Mouse (Mus musculus) hindbrain, embryonic 11.5 days (tissue): ENCODE measurements around the gene Mpz. TPM values are rescaled to one million over a fixed set of nuclear protein-coding genes. Genes with fewer than 3 reads are reported as not detected.

ENCODE experiments used
- ATAC-seq: fragments of 200-750 bp; cut with Nextera tagmentation; 2 replicates; pipeline ENCODE4 v1.8.0; 2017; ENCODE audit warnings: mild to moderate bottlenecking, moderate TSS enrichment, moderate library complexity; ENCODE audit not compliant: low FRiP score
- DNase-seq: peaks from one replicate; pipeline ENCODE4 v3.0.0-alpha.2; 2015; ENCODE audit warnings: low spot score
- H3K27ac ChIP-seq: fragments of 300-500 bp; sonication (generic); 2 replicates; pipeline ENCODE4 v1.5.1; 2014; ENCODE audit warnings: mild to moderate bottlenecking, low read depth, low read length
- H3K27me3 ChIP-seq: fragments of 300-500 bp; sonication (generic); 2 replicates; pipeline ENCODE4 v1.6.1; 2014; ENCODE audit warnings: mild to moderate bottlenecking, low read length, moderate library complexity, mixed read lengths; ENCODE audit not compliant: control insufficient read depth, insufficient read depth
- H3K36me3 ChIP-seq: fragments of 300-500 bp; sonication (generic); 2 replicates; pipeline ENCODE4 v1.6.1; 2014; ENCODE audit warnings: mild to moderate bottlenecking, low read length, moderate library complexity, mixed read lengths; ENCODE audit not compliant: control insufficient read depth, insufficient read depth
- H3K4me1 ChIP-seq: fragments of 300-500 bp; sonication (generic); replicated peaks from 2 replicates; pipeline ENCODE4 v1.6.1; 2014; ENCODE audit warnings: low read length, mixed read lengths; ENCODE audit not compliant: control insufficient read depth, insufficient read depth
- H3K4me2 ChIP-seq: fragments of 300-500 bp; sonication (generic); replicated peaks from 2 replicates; pipeline ENCODE4 v1.6.1; 2014; ENCODE audit warnings: mild to moderate bottlenecking, low read depth, low read length
- H3K4me3 ChIP-seq: fragments of 300-500 bp; sonication (generic); 2 replicates; pipeline ENCODE4 v1.5.1; 2014; ENCODE audit warnings: low read depth, low read length
- H3K9ac ChIP-seq: fragments of 300-500 bp; sonication (generic); 2 replicates; pipeline ENCODE4 v1.6.1; 2014; ENCODE audit warnings: low read depth, low read length
- H3K9me3 ChIP-seq: fragments of 300-500 bp; sonication (generic); 2 replicates; pipeline ENCODE4 v1.6.1; 2016; ENCODE audit warnings: low read length; ENCODE audit not compliant: control insufficient read depth
- WGBS: fragments of 180-500 bp; shearing (Covaris S2); extraction: QIAGEN DNeasy Blood & Tissue Kit; methylation state at CpG from one replicate; pipeline ENCODE4 v1.1.7; 2014; 5-methylcytosine and 5-hydroxymethylcytosine counted together
- polyA plus RNA-seq: library from polyadenylated mRNA; unstranded; fragments of >200 nt; fragmentation: Nextera tagmentation; extraction: Ambion mirVana; gene quantifications from 2 replicates; pipeline ENCODE4 v1.2.1, GENCODE M21; 2014

The Mpz gene
- polyA plus RNA-seq, 1 experiment from 2014 or later: 1.5 TPM

- Histone ChIP-seq H3K4me2 (peak overlapping the region; percentile 63), H3K36me3 (no peaks in the 10 kb centered on the region), H3K27me3 (no peaks in the 10 kb centered on the region), H3K27ac (no peak overlapping the region), H3K9me3 (no peaks in the 10 kb centered on the region), H3K9ac (peak overlapping the region; percentile 54), H3K4me1 (no peaks in the 10 kb centered on the region), H3K4me3 (peak overlapping the region; percentile 72)
- peak; percentile 51 for DNase-seq
- ATAC-seq: peak; percentile 17; the same call in 1 of the 2 replicates
- WGBS: 7% methylated on average over 18 of the region's 18 CpGs
Observed at GRCm38 (mm10) chr1:171150838-171151391, 404 bp downstream of the Mpz start.

GRCm38 (mm10) chr1:171151966-171152365, 1.5 kb downstream of the Mpz start:
- Histone ChIP-seq H3K9ac (no peak overlapping the region), H3K4me2 (no peak overlapping the region), H3K36me3 (no peaks in the 10 kb centered on the region), H3K27me3 (no peaks in the 10 kb centered on the region), H3K9me3 (no peaks in the 10 kb centered on the region), H3K27ac (no peak overlapping the region), H3K4me3 (no peak overlapping the region), H3K4me1 (no peaks in the 10 kb centered on the region)
- 91% methylated on average over 4 of the region's 4 CpGs for WGBS
- DNase-seq (no peak), ATAC-seq (no peak)

- no peak overlapping the region for H3K4me3 ChIP-seq
- H3K4me1 ChIP-seq: peaks cover 2% of the 10 kb centered on the region; the same call in 1 of the 2 replicates
- 76% methylated on average over 3 of the region's 3 CpGs for WGBS
- no peak overlapping the region for H3K4me2 ChIP-seq
- H3K36me3 ChIP-seq: no peaks in the 10 kb centered on the region
- DNase-seq: no peak
- H3K27me3 ChIP-seq: peaks cover 15% of the 10 kb centered on the region
- H3K9me3 ChIP-seq: no peaks in the 10 kb centered on the region
- H3K27ac ChIP-seq: no peak overlapping the region
- no peak overlapping the region for H3K9ac ChIP-seq
- no peak for ATAC-seq
Observed at GRCm38 (mm10) chr1:171156644-171157043, 6.1 kb downstream of the Mpz start.

GRCm38 (mm10) chr1:171157965-171158364, 7.5 kb downstream of the Mpz start:
- H3K27me3 ChIP-seq: peaks cover 15% of the 10 kb centered on the region

GRCm38 (mm10) chr1:171159485-171159975, 9.0 kb downstream of the Mpz start:
- DNase-seq (peak; percentile 26), ATAC-seq (no peak)
- Histone ChIP-seq H3K36me3 (no peaks in the 10 kb centered on the region), H3K4me1 (peaks cover 2% of the 10 kb centered on the region; the same call in 1 of the 2 replicates), H3K27me3 (peaks cover 15% of the 10 kb centered on the region), H3K4me2 (peak overlapping the region; percentile 31), H3K9ac (0 out of 2 replicates have a peak overlapping the region, but pooled peaks have one; percentile 1), H3K9me3 (no peaks in the 10 kb centered on the region), H3K4me3 (0 out of 2 replicates have a peak overlapping the region, but pooled peaks have one; percentile 2), H3K27ac (no peak overlapping the region)
- WGBS: 5% methylated on average over 15 of the region's 15 CpGs

More at GRCm38 (mm10) chr1:171157965-171158364, 7.5 kb downstream of the Mpz start:
- ATAC-seq (no peak), DNase-seq (no peak)
- Histone ChIP-seq H3K4me3 (no peak overlapping the region), H3K27ac (no peak overlapping the region), H3K4me2 (no peak overlapping the region), H3K9ac (no peak overlapping the region), H3K4me1 (peaks cover 2% of the 10 kb centered on the region; the same call in 1 of the 2 replicates), H3K36me3 (no peaks in the 10 kb centered on the region), H3K9me3 (no peaks in the 10 kb centered on the region)

- no peak for ATAC-seq
- Histone ChIP-seq H3K4me1 (peaks cover 2% of the 10 kb centered on the region; the same call in 1 of the 2 replicates), H3K27me3 (peaks cover 15% of the 10 kb centered on the region), H3K4me3 (no peak overlapping the region), H3K9me3 (no peaks in the 10 kb centered on the region), H3K9ac (no peak overlapping the region), H3K4me2 (no peak overlapping the region), H3K36me3 (no peaks in the 10 kb centered on the region), H3K27ac (no peak overlapping the region)
- 96% methylated on average over 3 of the region's 3 CpGs for WGBS
- no peak for DNase-seq
Observed at GRCm38 (mm10) chr1:171162526-171162925, 12.0 kb downstream of the Mpz start.

- Histone ChIP-seq H3K9me3 (no peaks in the 10 kb centered on the region), H3K27me3 (peaks cover 7% of the 10 kb centered on the region), H3K4me3 (no peak overlapping the region), H3K27ac (no peak overlapping the region), H3K4me1 (peaks cover 2% of the 10 kb centered on the region; the same call in 1 of the 2 replicates), H3K36me3 (no peaks in the 10 kb centered on the region), H3K4me2 (no peak overlapping the region), H3K9ac (no peak overlapping the region)
- DNase-seq (no peak), ATAC-seq (no peak)
- 41% methylated on average over 3 of the region's 3 CpGs for WGBS
Observed at GRCm38 (mm10) chr1:171164258-171164657, 13.7 kb downstream of the Mpz start.

GRCm38 (mm10) chr1:171165629-171166345, 15.3 kb downstream of the Mpz start:
- H3K9me3 ChIP-seq: no peaks in the 10 kb centered on the region
- H3K9ac ChIP-seq: no peak overlapping the region
- no peak overlapping the region for H3K4me3 ChIP-seq
- ATAC-seq (no peak), DNase-seq (no peak)
- H3K4me2 ChIP-seq: no peak overlapping the region
- H3K4me1 ChIP-seq: no peaks in the 10 kb centered on the region
- no peak overlapping the region for H3K27ac ChIP-seq
- no peaks in the 10 kb centered on the region for H3K36me3 ChIP-seq
- no peaks in the 10 kb centered on the region for H3K27me3 ChIP-seq
- 83% methylated on average over 5 of the region's 5 CpGs for WGBS
